Mouse (Mus musculus) neural tube, embryonic 14.5 days (tissue): Measurements from ENCODE around the gene Ehd2. TPM values are rescaled to one million over a fixed set of nuclear protein-coding genes. Genes with fewer than 3 reads are reported as not detected.

Experiments
- ATAC-seq: fragments of 200-750 bp; cut with Nextera tagmentation; 2 replicates; pipeline ENCODE4 v1.8.0; 2017; ENCODE audit warnings: low read depth, mild to moderate bottlenecking, moderate TSS enrichment, moderate library complexity
- H3K27ac ChIP-seq: fragments of 300-500 bp; sonication (generic); 2 replicates; pipeline ENCODE4 v1.5.1; 2014; ENCODE audit warnings: low read depth, mild to moderate bottlenecking, control low read depth, low read length, moderate library complexity, mixed read lengths
- H3K27me3 ChIP-seq: fragments of 300-500 bp; sonication (generic); 2 replicates; pipeline ENCODE4 v1.6.1; 2014; ENCODE audit warnings: low read length; ENCODE audit not compliant: control insufficient read depth, insufficient read depth
- H3K36me3 ChIP-seq: fragments of 300-500 bp; sonication (generic); 2 replicates; pipeline ENCODE4 v1.6.1; 2014; ENCODE audit warnings: low read length, mixed read lengths; ENCODE audit not compliant: control insufficient read depth, insufficient read depth
- H3K4me1 ChIP-seq: fragments of 300-500 bp; sonication (generic); 2 replicates; pipeline ENCODE4 v1.6.1; 2014; ENCODE audit warnings: low read length; ENCODE audit not compliant: control insufficient read depth, insufficient read depth
- H3K4me2 ChIP-seq: fragments of 300-500 bp; sonication (generic); 2 replicates; pipeline ENCODE4 v1.6.1; 2014; ENCODE audit warnings: mild to moderate bottlenecking, low read depth, low read length, control low read depth
- H3K4me3 ChIP-seq: fragments of 300-500 bp; sonication (generic); 2 replicates; pipeline ENCODE4 v1.5.1; 2014; ENCODE audit warnings: low read depth, low read length, control low read depth, mixed read lengths
- H3K9ac ChIP-seq: fragments of 300-500 bp; sonication (generic); replicated peaks from 2 replicates; pipeline ENCODE4 v1.6.1; 2014; ENCODE audit warnings: low read depth, mild to moderate bottlenecking, control low read depth, low read length, mixed read lengths
- H3K9me3 ChIP-seq: fragments of 300-500 bp; sonication (generic); 2 replicates; pipeline ENCODE4 v1.6.1; 2016; ENCODE audit warnings: low read length; ENCODE audit not compliant: control insufficient read depth
- WGBS: fragments of 180-500 bp; shearing (Covaris S2); extraction: QIAGEN DNeasy Blood & Tissue Kit; methylation state at CpG from one replicate; pipeline ENCODE4 v1.1.7; 2014; 5-methylcytosine and 5-hydroxymethylcytosine counted together
- polyA plus RNA-seq: library from polyadenylated mRNA; unstranded; fragments of >200 nt; fragmentation: Nextera tagmentation; extraction: Ambion mirVana; gene quantifications from 2 replicates; pipeline ENCODE4 v1.2.1, GENCODE M21; 2014

Gene Ehd2
- polyA plus RNA-seq, 1 experiment from 2014 or later: 3.2 TPM

GRCm38 (mm10) chr7:15945211-15945610, 22.2 kb downstream of the Ehd2 start:
- Histone ChIP-seq H3K27ac (no peak overlapping the region; the same call in 1 of the 2 replicates), H3K36me3 (peaks cover 32% of the 10 kb centered on the region), H3K4me3 (peak overlapping the region; percentile 66), H3K27me3 (no peaks in the 10 kb centered on the region), H3K9ac (peak overlapping the region; percentile 78), H3K9me3 (no peaks in the 10 kb centered on the region), H3K4me1 (peaks cover 13% of the 10 kb centered on the region), H3K4me2 (peak overlapping the region; percentile 95)
- ATAC-seq: no peak
- 9% methylated on average over 8 of the region's 8 CpGs for WGBS

GRCm38 (mm10) chr7:15944311-15944710, 23.1 kb downstream of the Ehd2 start:
- Histone ChIP-seq H3K4me2 (peak overlapping the region; percentile 95; the same call in 1 of the 2 replicates), H3K4me3 (no peak overlapping the region), H3K4me1 (peaks cover 13% of the 10 kb centered on the region), H3K36me3 (peaks cover 41% of the 10 kb centered on the region), H3K9me3 (no peaks in the 10 kb centered on the region), H3K9ac (no peak overlapping the region), H3K27ac (no peak overlapping the region), H3K27me3 (no peaks in the 10 kb centered on the region)
- 90% methylated on average over 1 of the region's 1 CpGs for WGBS
- ATAC-seq: no peak

- H3K27me3 ChIP-seq: no peaks in the 10 kb centered on the region
- H3K9me3 ChIP-seq: no peaks in the 10 kb centered on the region
- ATAC-seq: no peak
- H3K27ac ChIP-seq: no peak overlapping the region
- H3K9ac ChIP-seq: no peak overlapping the region
- WGBS: 98% methylated on average over 3 of the region's 3 CpGs
- H3K4me1 ChIP-seq: no peaks in the 10 kb centered on the region
- H3K36me3 ChIP-seq: peaks cover 63% of the 10 kb centered on the region
- no peak overlapping the region for H3K4me2 ChIP-seq
- no peak overlapping the region for H3K4me3 ChIP-seq
Observed at GRCm38 (mm10) chr7:15938621-15939020, 28.7 kb downstream of the Ehd2 start.

- no peaks in the 10 kb centered on the region for H3K27me3 ChIP-seq
- no peak overlapping the region for H3K27ac ChIP-seq
- H3K4me1 ChIP-seq: no peaks in the 10 kb centered on the region
- H3K36me3 ChIP-seq: peaks cover 55% of the 10 kb centered on the region
- H3K9ac ChIP-seq: no peak overlapping the region
- 88% methylated on average over 5 of the region's 5 CpGs for WGBS
- no peak for ATAC-seq
- H3K4me2 ChIP-seq: no peak overlapping the region
- no peaks in the 10 kb centered on the region for H3K9me3 ChIP-seq
- H3K4me3 ChIP-seq: no peak overlapping the region
Observed at GRCm38 (mm10) chr7:15937491-15937890, 29.9 kb downstream of the Ehd2 start.

DNA sequence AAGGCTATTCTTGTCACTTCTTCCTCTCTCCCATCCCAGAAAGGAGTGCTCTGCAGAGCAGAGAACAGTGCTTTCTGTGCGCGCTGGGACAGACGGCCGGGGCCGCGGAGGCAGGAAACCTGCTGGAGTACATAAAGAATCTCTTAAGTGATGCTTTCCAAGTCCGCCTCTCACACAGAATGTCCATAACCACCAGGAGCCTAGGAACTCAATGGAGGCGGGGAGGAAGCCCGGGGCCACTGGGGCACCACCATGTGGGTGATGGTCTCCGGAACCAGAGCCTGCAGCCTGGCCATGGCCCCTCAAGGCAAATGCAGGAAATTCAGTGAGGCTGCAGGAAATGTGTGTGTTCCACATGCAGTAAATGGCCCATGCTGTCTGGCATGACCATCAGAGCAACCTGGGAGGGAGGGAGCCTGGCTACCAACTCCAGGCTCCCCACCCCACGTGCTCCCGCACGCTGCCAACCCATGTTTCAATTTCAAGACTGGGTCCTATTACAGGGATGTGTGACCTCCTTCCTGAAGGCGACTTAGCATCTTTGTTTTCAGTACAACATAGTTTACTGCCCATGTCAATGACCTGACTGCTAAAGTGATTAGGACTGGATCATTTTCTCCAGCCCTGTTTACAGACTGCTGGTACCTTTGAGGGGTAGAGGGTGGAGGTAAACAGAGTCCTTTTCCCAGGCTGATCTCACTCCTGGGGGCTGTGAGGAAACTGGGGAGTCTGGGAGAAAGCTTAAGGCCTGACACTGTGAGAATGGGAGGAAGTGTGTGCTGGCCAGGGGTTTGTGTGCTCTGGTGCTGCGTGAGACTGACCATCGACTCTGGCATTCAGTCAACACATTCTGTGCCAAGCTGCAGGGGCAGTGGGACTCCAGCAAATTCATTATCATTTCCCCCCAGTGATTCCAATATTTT, 33.7 kb downstream of the Ehd2 start:
- Histone ChIP-seq H3K27ac (no peak overlapping the region), H3K36me3 (peaks cover 18% of the 10 kb centered on the region), H3K9ac (no peak overlapping the region), H3K9me3 (no peaks in the 10 kb centered on the region), H3K4me2 (no peak overlapping the region), H3K27me3 (no peaks in the 10 kb centered on the region), H3K4me3 (no peak overlapping the region), H3K4me1 (no peaks in the 10 kb centered on the region)
- ATAC-seq: no peak
- WGBS: 62% methylated on average over 16 of the region's 16 CpGs

GRCm38 (mm10) chr7:15931635-15932034, 35.7 kb downstream of the Ehd2 start:
- H3K9ac ChIP-seq: no peak overlapping the region
- H3K27ac ChIP-seq: no peak overlapping the region
- no peak for ATAC-seq
- 94% methylated on average over 3 of the region's 3 CpGs for WGBS
- no peaks in the 10 kb centered on the region for H3K27me3 ChIP-seq
- H3K9me3 ChIP-seq: no peaks in the 10 kb centered on the region
- H3K4me3 ChIP-seq: no peak overlapping the region
- no peaks in the 10 kb centered on the region for H3K4me1 ChIP-seq
- no peak overlapping the region for H3K4me2 ChIP-seq
- no peaks in the 10 kb centered on the region for H3K36me3 ChIP-seq

- Histone ChIP-seq H3K4me3 (no peak overlapping the region), H3K4me2 (no peak overlapping the region), H3K36me3 (no peaks in the 10 kb centered on the region), H3K27ac (no peak overlapping the region), H3K27me3 (no peaks in the 10 kb centered on the region), H3K4me1 (no peaks in the 10 kb centered on the region), H3K9ac (no peak overlapping the region), H3K9me3 (no peaks in the 10 kb centered on the region)
- ATAC-seq: no peak
- 71% methylated on average over 2 of the region's 2 CpGs for WGBS
Observed at GRCm38 (mm10) chr7:15930543-15930942, 36.8 kb downstream of the Ehd2 start.

DNA sequence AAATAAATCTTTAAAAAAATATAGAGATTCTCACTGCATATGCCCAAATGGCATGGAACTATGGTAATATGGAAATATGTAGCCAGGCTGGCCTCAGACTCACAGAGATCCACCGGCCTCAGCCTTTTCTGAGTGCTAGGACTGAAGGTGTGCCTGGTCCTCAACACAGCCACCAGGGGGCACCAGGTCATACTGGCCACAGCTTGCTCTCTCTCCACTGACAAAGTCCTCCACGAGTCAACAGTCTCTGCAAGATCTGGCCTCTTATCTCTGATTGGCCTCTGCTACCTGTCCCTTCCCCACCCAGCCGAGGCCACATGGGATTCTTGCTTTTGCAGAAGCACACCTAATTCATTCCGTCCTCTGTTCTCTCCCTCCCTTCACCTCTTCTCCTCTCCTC, 37.5 kb downstream of the Ehd2 start:
- 40% methylated on average over 4 of the region's 4 CpGs for WGBS
- no peak overlapping the region for H3K4me2 ChIP-seq
- no peak for ATAC-seq
- no peak overlapping the region for H3K27ac ChIP-seq
- no peaks in the 10 kb centered on the region for H3K36me3 ChIP-seq
- H3K9me3 ChIP-seq: no peaks in the 10 kb centered on the region
- H3K4me1 ChIP-seq: no peaks in the 10 kb centered on the region
- no peak overlapping the region for H3K4me3 ChIP-seq
- no peak overlapping the region for H3K9ac ChIP-seq
- no peaks in the 10 kb centered on the region for H3K27me3 ChIP-seq

DNA sequence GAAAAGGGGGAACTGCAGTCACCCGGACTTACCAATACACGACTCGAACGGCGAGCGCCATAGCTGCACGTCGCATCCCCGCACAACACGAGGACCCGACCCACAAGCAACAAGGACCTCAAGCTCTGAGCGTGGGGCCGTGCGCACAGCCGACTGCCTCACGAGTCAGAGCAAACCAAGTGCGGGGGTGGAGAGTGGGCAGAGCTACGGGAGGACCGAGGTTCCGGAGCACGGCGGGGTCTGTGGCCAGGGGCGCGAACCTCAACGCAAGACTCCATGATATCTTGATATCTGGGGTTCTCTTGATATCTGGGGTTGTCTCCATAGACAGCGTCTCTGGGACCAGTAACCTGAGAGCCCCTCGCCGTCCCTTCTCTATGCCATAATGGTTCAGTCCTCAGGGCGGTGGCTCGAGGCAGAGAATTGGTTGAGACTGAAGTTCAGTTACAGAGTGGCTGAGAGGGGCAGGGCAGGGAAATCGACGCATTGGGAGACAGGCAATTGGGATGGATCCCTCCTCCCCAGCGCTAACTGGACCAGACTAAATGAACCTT, 45.1 kb downstream of the Ehd2 start, which contains the start of gene Selenow:
Selenow (minus strand) TSS at position 183 of the 554 bp plus-strand sequence.
- Histone ChIP-seq H3K4me1 (peaks cover 12% of the 10 kb centered on the region; the same call in 1 of the 2 replicates), H3K9ac (peak within 1 kb of the TSS; percentile 64), H3K27ac (peak within 1 kb of the TSS; percentile 73), H3K36me3 (peaks cover 10% of the 10 kb centered on the region), H3K4me2 (peak within 1 kb of the TSS; percentile 65), H3K27me3 (no peaks in the 10 kb centered on the region), H3K4me3 (peak within 1 kb of the TSS; percentile 85), H3K9me3 (no peaks in the 10 kb centered on the region)
- under 1% methylated on average over 33 of the region's 33 CpGs for WGBS
- peak; percentile 95 for ATAC-seq
